30 mouse cellular contexts compared by ENCODE assay signal in genomic region chr16:88412287-88412686, GRCm38 (mm10).
DNase-seq lines count a peak whose midpoint lies in the region; ATAC-seq and TF ChIP-seq lines count a peak whose summit lies in the region.
"Had no signal": no experiment of that assay in that cellular context is flagged by ENCODE, and none has a peak within 500 bp of the region (broad histone marks: within the 10 kb centered on the region; RNA-seq: fewer than 3 reads in every experiment).

No protein-coding gene starts in this region.

- H3K9ac ChIP-seq in kidney, embryonic 16.5 days (replicated peaks; ENCODE audit: low read length) = no peak overlapping the region
- H3K9ac ChIP-seq in stomach, embryonic 14.5 days (replicated peaks; ENCODE audit: low read depth, low read length) = no peak overlapping the region
- no peak overlapping the region for H3K9ac ChIP-seq in stomach, postnatal 0 days (ENCODE audit: low read length)
- H3K9ac ChIP-seq in intestine, postnatal 0 days (ENCODE audit: low read depth, low read length) = no peak overlapping the region
- no peak overlapping the region for H3K9ac ChIP-seq in stomach, embryonic 15.5 days
- H3K9ac ChIP-seq: heart, embryonic 12.5 days; hindbrain, embryonic 13.5 days; limb, embryonic 15.5 days; lung, embryonic 15.5 days; neural tube, embryonic 13.5 days had no signal

- H3K36me3 ChIP-seq in kidney, embryonic 16.5 days (ENCODE audit: insufficient read depth, low read length) = no peaks in the 10 kb centered on the region
- no peaks in the 10 kb centered on the region for H3K36me3 ChIP-seq in stomach, embryonic 14.5 days (ENCODE audit: control insufficient read depth, insufficient read depth, low read length)
- H3K36me3 ChIP-seq in stomach, postnatal 0 days (ENCODE audit: control insufficient read depth, insufficient read depth, low read length) = no peaks in the 10 kb centered on the region
- H3K36me3 ChIP-seq in intestine, postnatal 0 days (ENCODE audit: control insufficient read depth, insufficient read depth) = no peaks in the 10 kb centered on the region
- no peaks in the 10 kb centered on the region for H3K36me3 ChIP-seq in stomach, embryonic 15.5 days
- H3K36me3 ChIP-seq: heart, embryonic 12.5 days; hindbrain, embryonic 13.5 days; limb, embryonic 10.5 days; limb, embryonic 15.5 days; lung, embryonic 15.5 days; neural tube, embryonic 13.5 days had no signal

- no peak for DNase-seq in kidney, adult 11 months
- no peak for DNase-seq in stomach, postnatal 0 days (ENCODE audit: low spot score)
- no peak for DNase-seq in urinary bladder, adult 2 months (ENCODE audit: low spot score)
- DNase-seq: adrenal gland, adult 8-10 months; B cell, adult 2 months; cerebellum, adult 2 months; cerebellum, postnatal 14 days; gastrocnemius, adult 2 months; gastrocnemius, postnatal 36 days; heart, adult 2 months; heart, postnatal 4 days; layer of hippocampus, adult 9-11 months; thymus, adult 18-20 months; thymus, postnatal 4 days had no signal

- no peak for TF ChIP-seq CTCF in stomach, postnatal 0 days (IDR thresholded peaks at IDR 0.05; ENCODE audit: low read depth)
- no peak for TF ChIP-seq CTCF in intestine, postnatal 0 days (IDR thresholded peaks at IDR 0.05; ENCODE audit: low read depth)

- TF ChIP-seq EP300 in stomach, postnatal 0 days (optimal IDR thresholded peaks at IDR 0.05) = no peak

- no peaks in the 10 kb centered on the region for H3K27me3 ChIP-seq in kidney, embryonic 16.5 days (ENCODE audit: insufficient read depth, low read length)
- no peaks in the 10 kb centered on the region for H3K27me3 ChIP-seq in stomach, embryonic 14.5 days (ENCODE audit: control insufficient read depth, insufficient read depth, low read length)
- no peaks in the 10 kb centered on the region for H3K27me3 ChIP-seq in stomach, postnatal 0 days (ENCODE audit: control insufficient read depth, insufficient read depth, low read length)
- no peaks in the 10 kb centered on the region for H3K27me3 ChIP-seq in intestine, postnatal 0 days (replicated peaks; ENCODE audit: control insufficient read depth, insufficient read depth, low read length)
- no peaks in the 10 kb centered on the region for H3K27me3 ChIP-seq in stomach, embryonic 15.5 days (replicated peaks)
- H3K27me3 ChIP-seq: heart, embryonic 12.5 days; hindbrain, embryonic 13.5 days; limb, embryonic 15.5 days; lung, embryonic 15.5 days; neural tube, embryonic 13.5 days had no signal

- no peak overlapping the region for H3K4me2 ChIP-seq in kidney, embryonic 16.5 days (replicated peaks; ENCODE audit: low read depth, low read length)
- no peak overlapping the region for H3K4me2 ChIP-seq in stomach, embryonic 14.5 days (replicated peaks; ENCODE audit: low read depth, low read length)
- H3K4me2 ChIP-seq in stomach, postnatal 0 days (replicated peaks; ENCODE audit: low read depth) = no peak overlapping the region
- H3K4me2 ChIP-seq in intestine, postnatal 0 days (replicated peaks; ENCODE audit: low read depth) = no peak overlapping the region
- no peak overlapping the region for H3K4me2 ChIP-seq in stomach, embryonic 15.5 days
- H3K4me2 ChIP-seq: heart, embryonic 12.5 days; hindbrain, embryonic 13.5 days; limb, embryonic 15.5 days; lung, embryonic 15.5 days; midbrain, embryonic 11.5 days; neural tube, embryonic 13.5 days had no signal

- H3K4me1 ChIP-seq in kidney, embryonic 16.5 days (ENCODE audit: insufficient read depth, low read length) = no peaks in the 10 kb centered on the region
- H3K4me1 ChIP-seq in stomach, embryonic 14.5 days (ENCODE audit: control insufficient read depth, insufficient read depth, low read length) = no peaks in the 10 kb centered on the region
- no peaks in the 10 kb centered on the region for H3K4me1 ChIP-seq in stomach, postnatal 0 days (replicated peaks; ENCODE audit: control insufficient read depth, insufficient read depth)
- no peaks in the 10 kb centered on the region for H3K4me1 ChIP-seq in intestine, postnatal 0 days (replicated peaks; ENCODE audit: control insufficient read depth, insufficient read depth, low read length)
- no peaks in the 10 kb centered on the region for H3K4me1 ChIP-seq in stomach, embryonic 15.5 days
- H3K4me1 ChIP-seq: heart, embryonic 12.5 days; hindbrain, embryonic 13.5 days; limb, embryonic 15.5 days; lung, embryonic 15.5 days had no signal

- H3K9me3 ChIP-seq in kidney, embryonic 16.5 days (ENCODE audit: low read length) = no peaks in the 10 kb centered on the region
- no peaks in the 10 kb centered on the region for H3K9me3 ChIP-seq in stomach, embryonic 14.5 days (ENCODE audit: control insufficient read depth, low read depth, low read length)
- H3K9me3 ChIP-seq in stomach, postnatal 0 days (ENCODE audit: control insufficient read depth, low read length) = no peaks in the 10 kb centered on the region
- no peaks in the 10 kb centered on the region for H3K9me3 ChIP-seq in intestine, postnatal 0 days (ENCODE audit: control insufficient read depth)
- no peaks in the 10 kb centered on the region for H3K9me3 ChIP-seq in stomach, embryonic 15.5 days
- H3K9me3 ChIP-seq: heart, embryonic 12.5 days; hindbrain, embryonic 13.5 days; limb, embryonic 10.5 days; limb, embryonic 15.5 days; lung, embryonic 15.5 days; neural tube, embryonic 13.5 days had no signal

- 79% methylated on average over 1 of the region's 1 CpGs for WGBS in kidney, embryonic 16.5 days
- WGBS in stomach, embryonic 14.5 days = 64% methylated on average over 1 of the region's 1 CpGs
- WGBS in stomach, postnatal 0 days = 60% methylated on average over 1 of the region's 1 CpGs
- WGBS in intestine, postnatal 0 days = 51% methylated on average over 1 of the region's 1 CpGs
- 71% methylated on average over 1 of the region's 1 CpGs for WGBS in stomach, embryonic 15.5 days

- peak; percentile 96 for ATAC-seq in kidney, embryonic 16.5 days (ENCODE audit: low FRiP score, low TSS enrichment)
- peak; percentile 74; the same call in 1 of the 2 replicates for ATAC-seq in stomach, embryonic 14.5 days (ENCODE audit: insufficient number of reproducible peaks, insufficient read depth, low FRiP score, low read depth)
- ATAC-seq in stomach, postnatal 0 days (ENCODE audit: low FRiP score, low TSS enrichment) = no peak
- ATAC-seq in intestine, postnatal 0 days = peak; percentile 65
- peak; percentile 65; the same call in 1 of the 2 replicates for ATAC-seq in stomach, embryonic 15.5 days (ENCODE audit: insufficient read depth, low FRiP score, low read depth)
- ATAC-seq in granulocyte monocyte progenitor cell, adult 5-6 weeks (replicated peaks; ENCODE audit: poor library complexity, severe bottlenecking) = no peak
- ATAC-seq: activated CD4-positive, CD25-positive, alpha-beta regulatory T cell, adult 4 months; forebrain, embryonic 16.5 days had no signal

- H3K4me3 ChIP-seq in kidney, embryonic 16.5 days (ENCODE audit: low read length) = no peak overlapping the region
- H3K4me3 ChIP-seq in stomach, embryonic 14.5 days (ENCODE audit: low read depth, low read length) = no peak overlapping the region
- no peak overlapping the region for H3K4me3 ChIP-seq in stomach, postnatal 0 days (ENCODE audit: low read depth, low read length)
- H3K4me3 ChIP-seq in intestine, postnatal 0 days (ENCODE audit: low read depth, low read length) = no peak overlapping the region
- no peak overlapping the region for H3K4me3 ChIP-seq in stomach, embryonic 15.5 days (replicated peaks)
- H3K4me3 ChIP-seq: erythroblast, embryonic 14.5 days; gastrocnemius, adult 2 months; heart, adult 2 months; heart, embryonic 12.5 days; hindbrain, embryonic 13.5 days; limb, embryonic 10.5 days; limb, embryonic 15.5 days; lung, embryonic 15.5 days; myocyte; neural tube, embryonic 13.5 days had no signal

- H3K27ac ChIP-seq in kidney, embryonic 16.5 days (ENCODE audit: low read length) = peak overlapping the region; percentile 43; the same call in 1 of the 2 replicates
- no peak overlapping the region for H3K27ac ChIP-seq in stomach, embryonic 14.5 days (ENCODE audit: low read length)
- H3K27ac ChIP-seq in stomach, postnatal 0 days (replicated peaks) = no peak overlapping the region
- no peak overlapping the region for H3K27ac ChIP-seq in intestine, postnatal 0 days (ENCODE audit: low read depth, low read length)
- no peak overlapping the region for H3K27ac ChIP-seq in stomach, embryonic 15.5 days
- H3K27ac ChIP-seq: gastrocnemius, adult 2 months; heart, adult 2 months; hindbrain, embryonic 13.5 days; limb, embryonic 10.5 days; limb, embryonic 15.5 days; lung, embryonic 15.5 days; neural tube, embryonic 13.5 days had no signal

Comparison
In these comparisons a context has a peak if more than half of its experiments do, and no peak if none do; other contexts are left out.
1. ATAC-seq: peak in kidney, embryonic 16.5 days (single experiment), stomach, embryonic 14.5 days (single experiment), intestine, postnatal 0 days (single experiment) and stomach, embryonic 15.5 days (single experiment); none in stomach, postnatal 0 days (single experiment) and granulocyte monocyte progenitor cell, adult 5-6 weeks (single experiment).